Mouse (Mus musculus) midbrain, embryonic 14.5 days (tissue): ENCODE results near the gene Stard13. TPM values are rescaled to one million over a fixed set of nuclear protein-coding genes. Genes with fewer than 3 reads are reported as not detected.

Experiments used
- ATAC-seq: fragments of 200-750 bp; cut with Nextera tagmentation; 2 replicates; pipeline ENCODE4 v1.8.0; 2017; ENCODE audit warnings: moderate number of reproducible peaks, moderate library complexity; ENCODE audit not compliant: low FRiP score, low TSS enrichment
- DNase-seq: peaks from one replicate; pipeline ENCODE4 v3.0.0-alpha.2; 2015
- H3K27ac ChIP-seq: fragments of 300-500 bp; sonication (generic); replicated peaks from 2 replicates; pipeline ENCODE4 v1.5.1; 2014; ENCODE audit warnings: mild to moderate bottlenecking, low read depth, low read length, moderate library complexity
- H3K27me3 ChIP-seq: fragments of 300-500 bp; sonication (generic); 2 replicates; pipeline ENCODE4 v1.6.1; 2014; ENCODE audit warnings: low read length, control low read depth, mixed read lengths; ENCODE audit not compliant: control insufficient read depth, insufficient read depth
- H3K36me3 ChIP-seq: fragments of 300-500 bp; sonication (generic); 2 replicates; pipeline ENCODE4 v1.6.1; 2014; ENCODE audit warnings: low read length, control low read depth; ENCODE audit not compliant: control insufficient read depth, insufficient read depth
- H3K4me1 ChIP-seq: fragments of 300-500 bp; sonication (generic); 2 replicates; pipeline ENCODE4 v1.6.1; 2014; ENCODE audit warnings: mild to moderate bottlenecking, antibody characterized with exemption, low read length, control low read depth; ENCODE audit not compliant: control insufficient read depth, insufficient read depth
- H3K4me2 ChIP-seq: fragments of 300-500 bp; sonication (generic); 2 replicates; pipeline ENCODE4 v1.6.1; 2014; ENCODE audit warnings: mild to moderate bottlenecking, low read length, moderate library complexity
- H3K4me3 ChIP-seq: fragments of 300-500 bp; sonication (generic); replicated peaks from 2 replicates; pipeline ENCODE4 v1.5.1; 2014; ENCODE audit warnings: low read depth, low read length
- H3K9ac ChIP-seq: fragments of 300-500 bp; sonication (generic); replicated peaks from 2 replicates; pipeline ENCODE4 v1.6.1; 2014; ENCODE audit warnings: mild to moderate bottlenecking, low read length, moderate library complexity
- H3K9me3 ChIP-seq: fragments of 300-500 bp; sonication (generic); 2 replicates; pipeline ENCODE4 v1.6.1; 2016; ENCODE audit warnings: low read length, control low read depth, mixed read lengths; ENCODE audit not compliant: control insufficient read depth
- WGBS: fragments of 180-500 bp; shearing (Covaris S2); extraction: QIAGEN DNeasy Blood & Tissue Kit; methylation state at CpG from one replicate; pipeline ENCODE4 v1.1.7; 2014; 5-methylcytosine and 5-hydroxymethylcytosine counted together
- polyA plus RNA-seq: library from polyadenylated mRNA; unstranded; fragments of >200 nt; fragmentation: Nextera tagmentation; extraction: Ambion mirVana; gene quantifications from 2 replicates; pipeline ENCODE4 v1.2.1, GENCODE M21; 2014

Gene Stard13
- polyA plus RNA-seq, 1 experiment from 2014 or later: 2.8 TPM

DNA sequence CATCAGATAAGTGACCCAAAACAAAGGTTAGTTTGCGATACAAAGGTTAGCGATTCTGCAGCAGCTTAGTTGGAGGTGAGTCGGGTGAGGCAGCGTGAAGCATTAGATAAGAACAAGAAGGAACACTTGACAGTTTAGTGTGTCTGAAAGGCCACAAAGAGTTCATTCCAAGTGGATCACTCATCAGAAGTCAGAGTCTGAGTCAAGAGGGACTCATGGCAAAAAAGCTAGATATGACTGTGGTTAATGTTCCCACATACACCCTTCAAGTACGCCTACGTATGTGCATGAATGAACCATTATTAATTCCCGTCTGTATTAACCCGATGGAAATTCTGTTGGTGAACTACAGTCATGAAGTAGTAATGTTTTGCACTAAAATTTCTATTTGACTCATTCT, 18.0 kb upstream of the Stard13 start:
- DNase-seq: no peak
- Histone ChIP-seq H3K27ac (no peak overlapping the region), H3K27me3 (no peaks in the 10 kb centered on the region), H3K4me2 (no peak overlapping the region), H3K4me3 (no peak overlapping the region), H3K9ac (no peak overlapping the region), H3K9me3 (no peaks in the 10 kb centered on the region), H3K4me1 (no peaks in the 10 kb centered on the region), H3K36me3 (no peaks in the 10 kb centered on the region)
- ATAC-seq: no peak
- 94% methylated on average over 8 of the region's 8 CpGs for WGBS

- no peak overlapping the region for H3K4me2 ChIP-seq
- WGBS: 74% methylated on average over 10 of the region's 10 CpGs
- H3K36me3 ChIP-seq: no peaks in the 10 kb centered on the region
- no peaks in the 10 kb centered on the region for H3K9me3 ChIP-seq
- no peaks in the 10 kb centered on the region for H3K27me3 ChIP-seq
- H3K4me3 ChIP-seq: no peak overlapping the region
- no peak for DNase-seq
- H3K4me1 ChIP-seq: no peaks in the 10 kb centered on the region
- no peak overlapping the region for H3K9ac ChIP-seq
- H3K27ac ChIP-seq: no peak overlapping the region
- ATAC-seq: no peak
Measured at GRCm38 (mm10) chr5:151248671-151249620, 15.3 kb upstream of the Stard13 start.

DNA sequence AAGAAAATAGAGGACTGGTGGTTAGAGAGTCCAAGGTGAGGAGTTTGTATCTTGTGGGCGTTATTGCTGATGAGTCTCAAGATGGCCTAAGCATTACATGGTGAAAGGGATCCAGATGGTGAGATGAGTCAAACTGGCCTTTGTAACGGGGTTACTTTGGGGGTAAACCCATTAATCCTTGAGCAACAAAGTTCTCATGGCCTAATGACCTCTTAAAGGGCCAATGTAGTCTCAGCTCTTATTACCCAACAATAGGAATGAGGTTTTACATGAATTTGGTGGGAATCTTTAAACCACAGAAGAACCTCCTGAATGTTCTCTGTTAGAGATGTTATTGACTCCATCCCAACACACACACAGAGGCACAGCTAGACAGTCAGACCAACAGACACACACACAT, 14.4 kb upstream of the Stard13 start:
- H3K27me3 ChIP-seq: no peaks in the 10 kb centered on the region
- no peak overlapping the region for H3K4me2 ChIP-seq
- no peak overlapping the region for H3K27ac ChIP-seq
- H3K9me3 ChIP-seq: no peaks in the 10 kb centered on the region
- H3K4me3 ChIP-seq: no peak overlapping the region
- WGBS: 72% methylated on average over 2 of the region's 2 CpGs
- H3K36me3 ChIP-seq: no peaks in the 10 kb centered on the region
- ATAC-seq (no peak), DNase-seq (no peak)
- no peak overlapping the region for H3K9ac ChIP-seq
- H3K4me1 ChIP-seq: no peaks in the 10 kb centered on the region

DNA sequence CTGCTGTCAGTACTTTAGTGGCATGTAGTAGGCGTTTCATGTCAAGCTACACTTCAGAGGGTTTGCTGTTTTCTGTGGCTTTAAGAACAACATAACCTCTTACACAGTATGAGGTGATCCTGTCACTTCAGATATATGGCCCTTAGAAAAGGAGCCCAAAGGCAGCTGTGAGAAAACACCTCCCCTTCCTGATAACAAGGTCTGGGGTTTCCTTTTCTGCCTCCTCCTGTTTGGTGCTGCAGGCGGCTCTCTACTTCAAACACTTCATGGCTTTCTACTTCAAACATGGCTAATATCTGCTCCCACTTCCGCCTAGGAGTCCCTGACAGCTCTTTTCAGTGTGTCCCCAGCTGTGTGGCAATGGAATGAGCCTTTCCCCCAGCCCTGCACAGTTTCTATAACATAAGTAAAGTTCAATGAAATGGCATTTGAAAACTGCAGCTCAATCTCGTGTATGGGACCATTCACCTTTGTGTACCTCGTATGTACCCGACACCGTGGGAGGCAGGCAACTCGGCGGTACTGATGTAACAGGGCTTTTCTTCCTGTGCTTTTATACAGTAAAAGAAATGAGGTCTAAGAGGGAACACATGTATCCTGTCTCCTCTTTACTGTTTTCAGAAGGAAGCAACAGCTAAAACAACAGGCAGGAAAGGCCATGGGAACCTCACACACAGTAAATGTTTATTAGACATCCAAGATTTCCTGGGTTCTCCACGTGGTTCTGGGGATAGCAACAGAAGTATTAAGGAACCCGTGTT, 13.7 kb upstream of the Stard13 start:
- 82% methylated on average over 11 of the region's 11 CpGs for WGBS
- Histone ChIP-seq H3K36me3 (no peaks in the 10 kb centered on the region), H3K4me2 (no peak overlapping the region), H3K4me1 (no peaks in the 10 kb centered on the region), H3K27me3 (no peaks in the 10 kb centered on the region), H3K9me3 (no peaks in the 10 kb centered on the region), H3K9ac (no peak overlapping the region), H3K4me3 (no peak overlapping the region), H3K27ac (no peak overlapping the region)
- no peak for ATAC-seq
- DNase-seq: peak; percentile 7

DNA sequence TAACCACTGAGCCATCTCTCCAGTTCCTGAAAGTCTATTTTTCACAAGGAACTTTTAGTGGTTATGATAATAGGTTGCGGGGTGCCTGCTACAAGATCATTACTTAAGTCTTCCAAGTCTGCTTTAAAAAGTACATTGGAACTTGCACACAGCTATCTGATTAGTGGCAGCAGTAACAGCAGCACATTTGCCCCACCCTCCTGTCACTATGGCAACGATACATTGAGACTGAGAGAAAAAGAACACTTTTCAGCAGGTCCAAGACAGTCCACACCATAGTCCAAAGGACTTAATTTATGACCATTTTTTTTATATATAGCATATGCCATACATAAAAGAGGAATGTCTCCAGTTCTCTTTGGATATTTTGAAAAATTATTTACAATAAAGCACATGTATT, 12.7 kb upstream of the Stard13 start:
- no peak overlapping the region for H3K4me3 ChIP-seq
- no peaks in the 10 kb centered on the region for H3K4me1 ChIP-seq
- H3K36me3 ChIP-seq: no peaks in the 10 kb centered on the region
- no peak overlapping the region for H3K4me2 ChIP-seq
- DNase-seq (peak; percentile 29), ATAC-seq (no peak)
- H3K27me3 ChIP-seq: no peaks in the 10 kb centered on the region
- H3K9me3 ChIP-seq: no peaks in the 10 kb centered on the region
- H3K9ac ChIP-seq: no peak overlapping the region
- H3K27ac ChIP-seq: no peak overlapping the region
- 93% methylated on average over 2 of the region's 2 CpGs for WGBS

DNA sequence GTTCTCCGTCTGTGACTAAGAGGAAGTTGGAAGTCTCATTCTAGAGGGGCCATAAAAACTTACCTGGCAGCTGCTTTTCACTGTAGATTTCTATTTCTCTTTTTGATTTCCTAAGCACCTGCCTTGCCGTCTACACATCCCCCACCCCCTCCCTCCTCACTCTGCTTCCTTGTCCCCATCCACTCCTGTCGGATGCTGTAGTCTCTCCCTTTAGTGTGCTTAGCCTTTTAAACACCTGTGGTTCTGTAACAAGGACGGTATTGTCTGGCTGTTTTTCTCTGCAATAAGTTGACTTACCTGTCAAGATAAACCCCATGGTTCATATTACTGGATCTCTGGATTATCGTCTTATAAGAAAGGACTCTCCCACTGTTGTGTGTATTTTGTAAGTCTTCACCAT, 11.9 kb upstream of the Stard13 start:
- H3K27me3 ChIP-seq: no peaks in the 10 kb centered on the region
- H3K4me1 ChIP-seq: no peaks in the 10 kb centered on the region
- H3K9ac ChIP-seq: no peak overlapping the region
- ATAC-seq: no peak
- H3K4me3 ChIP-seq: no peak overlapping the region
- no peak for DNase-seq
- H3K4me2 ChIP-seq: no peak overlapping the region
- no peaks in the 10 kb centered on the region for H3K9me3 ChIP-seq
- 91% methylated on average over 5 of the region's 5 CpGs for WGBS
- no peaks in the 10 kb centered on the region for H3K36me3 ChIP-seq
- no peak overlapping the region for H3K27ac ChIP-seq

DNA sequence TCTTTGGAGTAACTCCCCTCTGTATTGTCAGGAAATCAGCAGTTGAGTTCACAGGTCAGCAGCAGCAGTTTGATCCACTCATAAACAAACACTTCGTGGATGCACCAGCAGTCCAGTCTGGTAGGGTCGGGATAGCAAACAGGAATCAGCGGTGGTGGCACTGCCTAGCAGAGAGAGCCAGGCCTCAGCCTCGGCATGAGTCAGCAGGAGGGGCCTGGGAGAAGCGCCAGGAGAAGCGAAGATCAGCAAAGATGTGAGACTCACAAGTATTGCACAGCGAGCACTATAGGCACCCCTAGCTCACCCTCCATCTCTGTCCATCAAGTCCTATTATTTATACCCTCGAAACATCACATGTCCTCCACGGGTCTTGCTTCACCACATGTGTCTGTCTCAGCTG, 5.1 kb upstream of the Stard13 start:
- Histone ChIP-seq H3K4me3 (no peak overlapping the region), H3K27ac (no peak overlapping the region), H3K4me1 (no peaks in the 10 kb centered on the region), H3K9ac (no peak overlapping the region), H3K27me3 (0 out of 2 replicates have a peak, but pooled peaks cover 2% of the 10 kb centered on the region), H3K9me3 (no peaks in the 10 kb centered on the region), H3K4me2 (no peak overlapping the region), H3K36me3 (no peaks in the 10 kb centered on the region)
- no peak for ATAC-seq
- 86% methylated on average over 9 of the region's 9 CpGs for WGBS
- DNase-seq: no peak

- no peak for DNase-seq
- Histone ChIP-seq H3K4me2 (no peak overlapping the region), H3K4me3 (no peak overlapping the region), H3K9me3 (no peaks in the 10 kb centered on the region), H3K27ac (no peak overlapping the region), H3K4me1 (no peaks in the 10 kb centered on the region), H3K36me3 (no peaks in the 10 kb centered on the region), H3K27me3 (peaks cover 10% of the 10 kb centered on the region; the same call in 1 of the 2 replicates), H3K9ac (no peak overlapping the region)
- 73% methylated on average over 5 of the region's 5 CpGs for WGBS
- ATAC-seq: no peak
Measured at GRCm38 (mm10) chr5:151236411-151236810, 2.8 kb upstream of the Stard13 start.
